Mouse (Mus musculus): ENCODE measurements around the gene Pde11a.

The Pde11a gene

GRCm38 (mm10) chr2:76338215-76339156 lies at the start of gene Pde11a:
Gene Pde11a (minus strand): TSS chr2:76338774.
- peak; percentile 53 for DNase-seq (ENCODE audit: low spot score)

DNA sequence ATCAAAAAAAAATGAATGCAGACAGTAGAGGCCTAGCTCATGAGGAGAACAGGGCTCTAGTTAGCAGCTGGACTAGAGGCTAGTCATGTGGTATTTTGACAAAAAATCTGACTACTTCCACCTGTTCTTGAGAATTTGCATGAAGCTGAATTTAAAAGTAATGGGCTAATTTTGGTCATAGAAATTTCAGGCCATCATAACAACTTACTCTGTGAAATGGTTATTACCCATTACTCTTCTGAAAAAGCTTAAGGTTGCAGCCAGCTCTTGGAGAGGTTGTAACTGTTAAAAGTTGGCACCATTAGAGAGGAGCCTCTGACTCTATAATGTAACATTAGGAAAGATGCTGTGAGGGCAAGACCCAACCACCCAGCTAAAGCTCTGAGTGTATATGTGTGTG lies 48.0 kb upstream of the Pde11a start:
- no peak for DNase-seq (ENCODE audit: low spot score)

GRCm38 (mm10) chr2:76378646-76379045 lies 40.1 kb upstream of the Pde11a start:
- no peak for DNase-seq (ENCODE audit: low spot score)

DNA sequence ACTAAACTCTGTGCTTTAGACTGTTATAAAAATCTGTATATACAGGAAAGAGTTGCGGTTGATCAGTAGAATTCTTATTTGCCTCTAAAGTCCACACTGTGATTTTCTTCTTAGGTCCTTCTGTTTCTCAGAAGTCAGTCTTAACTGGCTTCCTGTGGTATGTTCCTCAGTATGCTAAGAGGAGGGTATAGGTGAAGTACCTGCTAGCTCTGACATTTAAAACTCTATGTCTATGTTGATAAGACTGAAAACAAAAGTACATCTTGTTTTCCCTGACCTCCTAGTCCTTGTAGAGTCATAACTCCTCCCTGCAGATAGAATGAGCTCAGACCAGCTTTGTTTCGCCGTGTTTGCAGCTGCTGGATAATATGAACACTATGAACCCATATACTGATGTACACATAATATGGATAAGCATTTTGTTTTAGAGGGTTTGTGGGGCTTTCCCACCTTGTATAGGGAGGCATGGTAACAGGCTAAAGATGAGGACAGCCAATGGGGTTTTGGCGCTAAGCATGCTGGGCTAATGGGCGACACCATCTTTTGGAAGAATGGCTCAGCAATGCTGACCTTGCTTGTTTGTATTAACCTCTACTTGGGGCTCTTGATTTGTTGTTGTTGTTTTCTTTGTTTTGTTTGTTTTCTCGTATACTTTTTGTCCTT lies 36.1 kb upstream of the Pde11a start:
- DNase-seq (ENCODE audit: low spot score), result no peak

DNA sequence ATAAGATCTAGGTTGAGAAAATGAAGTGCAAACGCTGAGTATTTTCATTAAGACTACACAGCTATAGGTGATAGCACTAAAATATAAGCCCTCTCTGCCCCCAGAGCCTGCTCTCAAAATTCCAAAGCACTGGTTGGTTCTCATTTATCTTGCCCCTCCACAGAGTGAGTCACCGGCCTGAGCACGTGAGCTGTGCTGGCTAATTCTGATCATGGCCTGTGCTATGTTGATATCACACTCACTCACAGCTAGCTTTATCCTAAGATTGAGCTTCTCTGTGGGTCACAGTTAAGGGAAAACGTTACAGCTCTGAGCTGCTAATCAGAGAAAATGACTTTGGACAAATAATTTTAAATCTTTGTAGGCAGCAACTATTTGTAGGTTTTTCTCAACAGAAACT lies 33.7 kb upstream of the Pde11a start:
- DNase-seq (ENCODE audit: low spot score), result no peak

DNA sequence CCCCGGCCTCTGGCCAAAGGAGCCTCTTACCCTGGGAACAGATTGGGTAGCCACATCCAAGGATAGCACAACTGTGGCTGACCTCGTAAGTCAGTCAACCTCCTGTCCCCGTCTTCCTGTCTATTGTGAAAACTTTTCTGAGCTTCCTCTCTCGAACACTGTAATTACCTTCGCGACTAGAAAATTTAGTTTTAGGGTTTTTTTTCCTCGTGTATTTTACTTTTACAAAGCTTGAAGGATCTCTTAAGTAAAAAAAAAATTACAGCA lies 32.0 kb upstream of the Pde11a start:
- DNase-seq (ENCODE audit: low spot score), result no peak

- DNase-seq (ENCODE audit: low spot score), result peak; percentile 94
These were observed 31.5 kb upstream of the Pde11a start, which contains the start of gene Rbm45 for GRCm38 (mm10) chr2:76369821-76370655. Gene Rbm45 (plus strand): TSS chr2:76369984.

GRCm38 (mm10) chr2:76368861-76369660 lies 30.5 kb upstream of the Pde11a start:
- DNase-seq (ENCODE audit: low spot score), result no peak

GRCm38 (mm10) chr2:76367188-76367922 lies 28.8 kb upstream of the Pde11a start:
- DNase-seq (ENCODE audit: low spot score), result peak; percentile 93

GRCm38 (mm10) chr2:76365811-76366210 lies 27.2 kb upstream of the Pde11a start:
- DNase-seq (ENCODE audit: low spot score), result no peak

- peak; percentile 48 for DNase-seq (ENCODE audit: low spot score)
These were observed 23.5 kb upstream of the Pde11a start for GRCm38 (mm10) chr2:76362111-76362510.

DNA sequence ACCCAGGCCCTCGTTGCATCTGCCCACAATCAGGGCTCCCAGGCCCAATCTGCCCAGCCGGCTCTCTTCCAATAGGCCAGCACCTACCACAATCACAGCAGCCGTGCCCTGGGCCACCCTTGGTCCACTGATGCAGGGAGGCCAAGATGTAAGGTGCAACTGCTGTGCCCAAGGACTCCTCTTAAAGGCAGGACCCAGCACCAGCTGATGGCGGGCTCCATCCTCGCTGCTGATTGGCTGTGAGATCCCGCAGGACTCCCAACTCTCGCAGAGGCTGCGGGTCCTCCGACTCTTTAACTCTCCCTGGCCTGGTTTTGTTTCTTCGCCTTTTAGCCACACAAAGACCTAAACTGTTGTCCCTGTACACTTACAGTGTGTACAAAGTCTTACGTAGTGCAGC lies 21.7 kb upstream of the Pde11a start, which contains the start of gene Cyct:
Cyct (minus strand) TSS at position 225 of the 400 bp plus-strand sequence.
- no peak for DNase-seq (ENCODE audit: low spot score)

DNA sequence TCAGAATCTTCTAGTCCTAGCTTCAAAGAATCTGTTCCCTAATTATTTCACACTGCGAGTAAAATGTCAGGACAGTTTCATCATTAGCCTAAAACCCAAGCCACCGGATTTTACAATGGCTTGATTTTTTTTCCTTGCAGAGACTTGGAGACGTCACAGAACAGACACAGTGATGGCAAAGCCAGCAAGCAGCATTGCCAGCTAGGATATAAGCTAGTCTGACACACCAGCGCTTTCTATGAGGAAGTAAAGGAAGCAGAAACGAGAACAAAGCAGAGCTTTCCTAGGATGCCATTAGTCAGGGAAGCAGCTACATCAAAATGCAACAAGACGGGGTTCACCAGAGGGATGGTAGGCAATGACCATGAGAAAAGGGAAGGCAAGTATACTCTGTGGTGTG lies 9.3 kb upstream of the Pde11a start:
- DNase-seq (ENCODE audit: low spot score), result no peak

DNA sequence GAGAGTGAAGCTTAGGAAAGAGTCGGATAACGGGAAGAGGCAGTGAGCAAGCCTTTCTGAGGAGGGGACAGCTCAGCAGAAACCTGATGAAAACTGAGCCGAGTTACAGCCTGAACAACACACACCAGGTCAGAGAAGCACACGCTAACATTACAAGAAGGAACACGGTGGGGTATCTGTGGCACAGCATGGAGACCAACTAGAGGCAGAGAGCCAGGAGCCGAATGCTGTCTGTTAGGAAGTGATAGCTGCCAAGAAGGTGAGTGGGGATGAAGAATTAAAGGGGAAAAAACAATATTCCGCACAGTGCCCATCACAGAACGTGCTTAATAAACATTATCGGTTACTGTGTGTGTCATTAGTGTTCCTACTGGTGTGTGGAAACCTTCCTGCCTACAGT lies 3.6 kb upstream of the Pde11a start:
- DNase-seq (ENCODE audit: low spot score), result no peak

DNA sequence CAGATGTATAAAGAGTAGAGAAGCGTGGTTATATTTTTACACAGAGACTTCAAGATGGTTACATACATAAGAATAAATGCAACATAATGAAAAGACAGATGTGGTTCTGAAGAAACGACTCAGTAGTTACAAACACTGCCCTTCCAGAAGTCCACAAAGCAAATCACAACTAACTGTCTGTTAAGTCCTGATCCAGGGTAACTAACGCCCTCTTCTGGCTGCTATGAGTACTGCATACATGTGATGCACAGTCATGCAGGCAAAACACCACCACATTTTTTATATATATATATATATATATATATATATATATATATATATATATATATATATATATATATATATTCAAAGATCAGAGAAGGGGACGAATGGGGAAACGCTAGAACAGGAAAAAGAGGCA lies 4.0 kb downstream of the Pde11a start:
- no peak for DNase-seq (ENCODE audit: low spot score)

GRCm38 (mm10) chr2:76332161-76332805 lies 6.3 kb downstream of the Pde11a start:
- DNase-seq (ENCODE audit: low spot score), result no peak

DNA sequence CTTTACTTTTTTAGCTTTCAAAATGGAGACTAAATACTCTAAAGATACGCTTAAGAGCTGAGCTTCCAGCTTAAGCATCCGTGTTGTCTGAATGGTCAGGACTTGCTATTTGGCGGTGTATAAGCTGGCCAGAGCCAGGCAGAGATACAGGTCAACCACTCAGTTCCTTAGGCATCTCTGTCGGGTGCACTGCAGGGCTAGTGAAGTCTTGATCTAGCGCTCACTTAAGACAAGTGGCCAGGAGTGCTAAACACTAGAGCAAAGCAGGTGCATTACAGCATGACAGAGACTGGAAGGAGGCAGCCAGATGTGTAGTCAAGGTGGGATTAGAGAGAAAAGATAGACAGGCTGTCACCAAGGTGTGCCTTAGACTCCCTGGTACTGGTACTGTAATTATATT lies 8.5 kb downstream of the Pde11a start:
- DNase-seq (ENCODE audit: low spot score), result no peak

DNA sequence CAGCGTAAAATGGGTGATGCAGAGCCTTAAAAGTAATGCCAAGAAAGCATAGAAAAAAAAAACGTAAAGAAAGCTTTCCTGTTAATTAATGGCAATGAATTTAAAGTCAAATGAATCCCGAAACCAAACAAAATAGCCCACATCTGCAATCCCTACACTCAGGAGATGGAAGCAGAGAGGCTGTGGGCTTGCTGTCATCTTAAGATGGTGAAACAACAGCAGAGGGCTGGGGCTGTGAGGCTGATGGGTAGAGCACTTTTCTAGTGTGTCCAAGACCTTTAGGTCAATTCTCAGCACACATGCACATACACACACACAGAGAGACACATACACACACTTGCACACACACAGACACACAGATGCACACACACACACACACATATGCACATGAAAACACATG lies 12.4 kb downstream of the Pde11a start:
- no peak for DNase-seq (ENCODE audit: low spot score)

- DNase-seq (ENCODE audit: low spot score), result no peak
These were observed 14.1 kb downstream of the Pde11a start for GRCm38 (mm10) chr2:76324463-76324862.

- DNase-seq (ENCODE audit: low spot score), result no peak
These were observed 15.2 kb downstream of the Pde11a start for GRCm38 (mm10) chr2:76323185-76323875.

Measured in embryo, embryonic 10 days (tissue).